Mouse (Mus musculus) olfactory bulb, adult 2 months (tissue): ENCODE measurements around the gene Ubr4.

Source experiments
- CTCF ChIP-seq: fragments of 200-500 bp; IDR thresholded peaks from 2 replicates; pipeline ENCODE4 v1.5.1; 2012; ENCODE audit warnings: low read depth, mild to moderate bottlenecking, low read length, moderate library complexity; ENCODE audit not compliant: insufficient read depth
- POLR2A ChIP-seq: fragments of 200-500 bp; IDR thresholded peaks from 2 replicates; pipeline ENCODE4 v1.6.1; 2012; ENCODE audit warnings: mild to moderate bottlenecking, low read depth, low read length, moderate library complexity; ENCODE audit not compliant: insufficient read depth

DNA sequence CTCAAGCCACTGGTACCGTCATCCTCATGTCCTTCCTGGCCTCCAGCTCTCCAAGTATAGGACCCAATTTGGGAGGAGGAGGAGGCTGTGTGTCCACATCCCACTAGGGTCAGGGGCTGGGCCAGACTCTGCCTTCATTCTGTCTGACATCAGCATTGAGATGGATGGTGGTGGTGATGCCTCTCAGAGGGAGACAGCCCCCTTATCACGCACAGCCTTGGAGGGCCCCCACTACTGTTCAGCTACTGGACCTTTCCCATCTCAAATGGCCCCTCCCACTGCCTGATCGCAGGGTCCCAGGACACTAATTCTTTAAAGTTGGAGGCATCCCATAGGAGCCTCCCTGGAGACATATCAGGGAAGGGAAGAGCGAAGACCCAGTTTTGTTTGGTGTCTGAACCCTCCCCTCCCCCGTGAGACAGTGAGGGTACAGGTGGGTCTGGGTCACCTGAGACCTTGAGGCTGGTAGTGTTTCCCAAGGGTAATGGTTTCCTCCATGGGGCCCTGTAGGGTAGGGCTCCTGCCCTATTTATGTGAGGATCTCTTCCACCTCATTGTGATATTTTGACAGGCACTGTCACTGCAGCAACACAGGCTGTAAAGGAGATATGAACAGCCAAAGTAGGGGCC, 139.2 kb downstream of the Ubr4 start:
- TF ChIP-seq POLR2A (no peak), CTCF (no peak)
